Mouse (Mus musculus): Measurements from ENCODE around the gene Myd88. TPM values are rescaled to one million over a fixed set of nuclear protein-coding genes. Genes with fewer than 3 reads are reported as not detected.

The Myd88 gene
- total and polyA plus RNA-seq, 3 experiments: 14.3 to 53.6 (median 22.7) TPM

DNA sequence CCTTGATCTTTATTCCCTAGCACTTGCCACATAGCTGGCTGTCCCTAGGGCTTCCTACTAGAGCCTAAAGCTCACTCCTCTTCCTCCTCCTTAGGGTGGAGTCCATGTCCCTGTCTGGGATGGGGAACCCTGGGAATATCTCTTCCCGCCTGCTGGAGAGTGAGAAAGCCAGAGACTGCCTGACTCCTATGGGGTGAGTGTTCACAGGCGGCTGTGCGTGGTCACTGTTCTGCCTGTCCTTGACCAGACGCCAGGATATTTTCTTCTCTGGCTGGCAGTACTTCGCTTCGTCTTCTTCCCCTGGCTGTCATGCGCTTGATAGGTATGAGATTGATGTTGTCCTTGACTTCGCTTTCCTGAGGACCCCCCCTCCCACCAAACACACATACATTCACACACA, 5.2 kb upstream of the Myd88 start:
- Histone ChIP-seq H3K4me3 (replicated peaks in 1 of 3; ENCODE audit: low read depth in 2 of 3, low read length in 2 of 3, poor library complexity in 1 of 3) (no peak overlapping the region), H3K27me3 (replicated peaks) (no peaks in the 10 kb centered on the region), H3K4me2 (ENCODE audit: insufficient read depth, low read depth, poor library complexity, severe bottlenecking) (no peak overlapping the region), H3K79me2 (replicated peaks; ENCODE audit: control insufficient read depth, extremely low read depth, insufficient read depth, poor library complexity, severe bottlenecking) (peaks cover 5% of the 10 kb centered on the region; the same call in 1 of the 2 replicates), H3K9me3 (replicated peaks; ENCODE audit: low read length) (no peaks in the 10 kb centered on the region), H3K4me1 (ENCODE audit: control insufficient read depth in 1 of 2, insufficient read depth in 2 of 2) (peaks cover 4 to 15% of the 10 kb centered on the region in 2 experiments), H3K27ac (ENCODE audit: insufficient read depth, low read depth) (no peak overlapping the region), H3K9ac (ENCODE audit: insufficient read depth, low read depth) (no peak overlapping the region), H3K36me3 (replicated peaks in 1 of 2; ENCODE audit: control insufficient read depth in 1 of 2, insufficient read depth in 1 of 2, low read length in 1 of 2) (peaks cover 64 to 75% of the 10 kb centered on the region in 2 experiments)
- dilution Hi-C loops (cut with MboI; ENCODE audit: extremely low pct_ligation_motif_present, extremely low pct_unique_long_range_greater_than_20kb, low sequenced_read_pairs): no loop called here
- no peak for TF ChIP-seq ZKSCAN1 (IDR thresholded peaks at IDR 0.05; ENCODE audit: borderline replicate concordance, low read depth, low read length)
- no peak for TF ChIP-seq MAZ (IDR thresholded peaks at IDR 0.05; ENCODE audit: low read depth, low read length)
- no peak for TF ChIP-seq SIN3A (IDR thresholded peaks at IDR 0.05; ENCODE audit: low read length)
- no peak for TF ChIP-seq JUND (conservative IDR thresholded peaks at IDR 0.05; ENCODE audit: low read depth, low read length)
- TF ChIP-seq MEF2A (IDR thresholded peaks at IDR 0.05; ENCODE audit: borderline replicate concordance, low read depth, low read length): no peak
- no peak for TF ChIP-seq CTCF (conservative IDR thresholded peaks at IDR 0.05 in 1 of 2, IDR thresholded peaks at IDR 0.05 in 1 of 2; ENCODE audit: low read depth in 2 of 2, low read length in 2 of 2)
- DNase-seq (ENCODE audit: extremely low read depth): no peak
- in situ Hi-C loops (cut with MboI; ENCODE audit: low pct_ligation_motif_present, low pct_unique_long_range_greater_than_20kb, low sequenced_read_pairs): no loop called here

- no peak overlapping the region for H3K4me3 ChIP-seq (replicated peaks in 1 of 3; ENCODE audit: low read depth in 2 of 3, low read length in 2 of 3, poor library complexity in 1 of 3)
- TF ChIP-seq POLR2AphosphoS2 (IDR thresholded peaks at IDR 0.05; ENCODE audit: low read depth, low read length) (no peak), MEF2A (IDR thresholded peaks at IDR 0.05; ENCODE audit: borderline replicate concordance, low read depth, low read length) (no peak), ZNF384 (IDR thresholded peaks at IDR 0.05; ENCODE audit: low read depth, low read length) (no peak), TBP (conservative IDR thresholded peaks at IDR 0.05; ENCODE audit: low read depth, low read length) (no peak), MYC (IDR thresholded peaks at IDR 0.05; ENCODE audit: low read depth, low read length) (no peak), MAZ (IDR thresholded peaks at IDR 0.05; ENCODE audit: low read depth, low read length) (no peak), EP300 (IDR thresholded peaks at IDR 0.05; ENCODE audit: low read length) (no peak), CHD2 (IDR thresholded peaks at IDR 0.05; ENCODE audit: low read length) (no peak), HCFC1 (IDR thresholded peaks at IDR 0.05; ENCODE audit: low read depth, low read length) (no peak), JUND (conservative IDR thresholded peaks at IDR 0.05; ENCODE audit: low read depth, low read length) (no peak), ETS1 (conservative IDR thresholded peaks at IDR 0.05; ENCODE audit: low read depth, low read length) (no peak)
- DNase-seq (ENCODE audit: extremely low read depth): no peak
- no peaks in the 10 kb centered on the region for H3K9me3 ChIP-seq (replicated peaks; ENCODE audit: low read length)
- H3K4me1 ChIP-seq (ENCODE audit: control insufficient read depth in 1 of 2, insufficient read depth in 2 of 2): peaks cover 6 to 27% of the 10 kb centered on the region in 2 experiments
- H3K79me2 ChIP-seq (replicated peaks; ENCODE audit: control insufficient read depth, extremely low read depth, insufficient read depth, poor library complexity, severe bottlenecking): peaks cover 5% of the 10 kb centered on the region; the same call in 1 of the 2 replicates
- H3K27me3 ChIP-seq (replicated peaks): no peaks in the 10 kb centered on the region
- peaks cover 42 to 57% of the 10 kb centered on the region in 2 experiments for H3K36me3 ChIP-seq (replicated peaks in 1 of 2; ENCODE audit: control insufficient read depth in 1 of 2, insufficient read depth in 1 of 2, low read length in 1 of 2)
- H3K27ac ChIP-seq (ENCODE audit: insufficient read depth, low read depth): no peak overlapping the region
- 0 out of 2 replicates have a peak overlapping the region, but pooled peaks have one; percentile 72 for H3K4me2 ChIP-seq (ENCODE audit: insufficient read depth, low read depth, poor library complexity, severe bottlenecking)
- dilution Hi-C loops (cut with MboI; ENCODE audit: extremely low pct_ligation_motif_present, extremely low pct_unique_long_range_greater_than_20kb, low sequenced_read_pairs) (no loop called here), in situ Hi-C loops (cut with MboI; ENCODE audit: low pct_ligation_motif_present, low pct_unique_long_range_greater_than_20kb, low sequenced_read_pairs) (no loop called here)
- no peak overlapping the region for H3K9ac ChIP-seq (ENCODE audit: insufficient read depth, low read depth)
These were observed 1.5 kb upstream of the Myd88 start for GRCm38 (mm10) chr9:119342728-119343127.

Data from CH12.LX (cell line).